Mouse (Mus musculus): Measurements from ENCODE around the gene Gm37419. TPM values are rescaled to one million over a fixed set of nuclear protein-coding genes. Genes with fewer than 3 reads are reported as not detected.

Gm37419 gene
- total RNA-seq, 2 experiments from 2014 or later = not detected

Other genes starting within 250 kb of the Gm37419 start
- not detected in 2 replicates for gene Sst, start 97.5 kb upstream of the Gm37419 start, total RNA-seq (2015; ENCODE audit: low replicate concordance)
- not detected in 2 replicates for gene Sst, start 97.5 kb upstream of the Gm37419 start, total RNA-seq (2017; ENCODE audit: low replicate concordance)
- not detected in 2 replicates for gene Rtp2, start 56.1 kb upstream of the Gm37419 start, total RNA-seq (2015; ENCODE audit: low replicate concordance)
- not detected in 2 replicates for gene Rtp2, start 56.1 kb upstream of the Gm37419 start, total RNA-seq (2017; ENCODE audit: low replicate concordance)
- 6.3 and 6.5 TPM in 2 replicates for gene Bcl6, start 370 bp downstream of the Gm37419 start, total RNA-seq (2015; ENCODE audit: low replicate concordance)
- 2.1 and 2.2 TPM in 2 replicates for gene Bcl6, start 370 bp downstream of the Gm37419 start, total RNA-seq (2017; ENCODE audit: low replicate concordance)

Measured in erythroid progenitor cell, adult 5-6 weeks (primary cell).